Mouse (Mus musculus) liver, embryonic 14.5 days (tissue): ENCODE measurements around the gene Iffo1. TPM values are rescaled to one million over a fixed set of nuclear protein-coding genes. Genes with fewer than 3 reads are reported as not detected.

Experiments
- ATAC-seq: fragments of 200-750 bp; cut with Nextera tagmentation; 2 replicates; pipeline ENCODE4 v1.8.0; 2017; ENCODE audit warnings: moderate number of reproducible peaks, mild to moderate bottlenecking, moderate library complexity; ENCODE audit not compliant: insufficient read depth
- DNase-seq, 3 experiments: peaks; one replicate each; pipeline ENCODE4 v3.0.0-alpha.2; 2012 to 2013; ENCODE audit warnings: low read depth in 3 of 3, low spot score in 3 of 3
- H3K27ac ChIP-seq: fragments of 300-500 bp; sonication (generic); 2 replicates; pipeline ENCODE4 v1.5.1; 2014; ENCODE audit warnings: moderate library complexity, mild to moderate bottlenecking, control low read depth, inconsistent platforms
- H3K27me3 ChIP-seq: fragments of 300-500 bp; sonication (generic); 2 replicates; pipeline ENCODE4 v1.6.1; 2014; ENCODE audit warnings: mild to moderate bottlenecking, low read length, moderate library complexity; ENCODE audit not compliant: control insufficient read depth, insufficient read depth
- H3K36me3 ChIP-seq: fragments of 300-500 bp; sonication (generic); replicated peaks from 2 replicates; pipeline ENCODE4 v1.6.1; 2014; ENCODE audit warnings: low read depth; ENCODE audit not compliant: control insufficient read depth, insufficient read depth
- H3K4me1 ChIP-seq, 2 experiments: fragments of 200-500 bp in 1 of 2; fragments of 300-500 bp in 1 of 2; sonication (generic) in 1 of 2; replicated peaks; 2 replicates each; pipeline ENCODE4 v1.6.1; 2012 to 2014; ENCODE audit warnings: antibody characterized with exemption in 1 of 2, inconsistent platforms in 1 of 2, low read length in 1 of 2; ENCODE audit not compliant: control insufficient read depth in 2 of 2, insufficient read depth in 2 of 2
- H3K4me2 ChIP-seq: fragments of 300-500 bp; sonication (generic); 2 replicates; pipeline ENCODE4 v1.6.1; 2014; ENCODE audit warnings: low read depth, mild to moderate bottlenecking, control low read depth, moderate library complexity
- H3K4me3 ChIP-seq, 2 experiments: fragments of 200-500 bp in 1 of 2; fragments of 300-500 bp in 1 of 2; sonication (generic) in 1 of 2; 2 replicates each; pipeline ENCODE4 v1.5.1; 2012 to 2014; ENCODE audit warnings: low read depth in 2 of 2, low read length in 2 of 2, mild to moderate bottlenecking in 2 of 2, control low read depth in 1 of 2, inconsistent platforms in 1 of 2, moderate library complexity in 1 of 2; ENCODE audit not compliant: insufficient read depth in 1 of 2
- H3K9ac ChIP-seq: fragments of 300-500 bp; sonication (generic); replicated peaks from 2 replicates; pipeline ENCODE4 v1.6.1; 2014; ENCODE audit warnings: mild to moderate bottlenecking, control low read depth, moderate library complexity
- H3K9me3 ChIP-seq: fragments of 300-500 bp; sonication (generic); 2 replicates; pipeline ENCODE4 v1.6.1; 2016; ENCODE audit warnings: low read length, mixed read lengths; ENCODE audit not compliant: control insufficient read depth
- CTCF ChIP-seq: IDR thresholded peaks from 2 replicates; pipeline ENCODE4 v1.5.1; 2016; ENCODE audit warnings: antibody characterized with exemption, low read depth, control low read depth
- EP300 ChIP-seq: IDR thresholded peaks from 2 replicates; pipeline ENCODE4 v1.6.1; 2016; ENCODE audit warnings: antibody characterized with exemption, low read depth
- WGBS: fragments of 180-500 bp; shearing (Covaris S2); extraction: QIAGEN DNeasy Blood & Tissue Kit; methylation state at CpG from one replicate; pipeline ENCODE4 v1.1.7; 2014; ENCODE audit not compliant: insufficient replicate concordance; 5-methylcytosine and 5-hydroxymethylcytosine counted together
- polyA plus RNA-seq, 2 experiments: library from polyadenylated mRNA; depleted of rRNA in 1 of 2; stranded (reverse) in 1 of 2; unstranded in 1 of 2; fragments of >200 nt; fragmentation: Nextera tagmentation in 1 of 2; extraction: Ambion mirVana in 1 of 2; gene quantifications; 2 replicates each; pipeline versions ENCODE4 v1.2.1 to v1.2.3; 2012 to 2014

The Iffo1 gene
- polyA plus RNA-seq, 2 experiments: 1.8 to 6.0 TPM

- Histone ChIP-seq H3K9me3 (no peaks in the 10 kb centered on the region), H3K27me3 (no peaks in the 10 kb centered on the region), H3K36me3 (no peaks in the 10 kb centered on the region; the same call in 1 of the 2 replicates), H3K27ac (no peak overlapping the region), H3K9ac (no peak overlapping the region), H3K4me2 (peak overlapping the region; percentile 18; the same call in 1 of the 2 replicates), H3K4me3 (no peak overlapping the region), H3K4me1 (peaks cover 26 to 36% of the 10 kb centered on the region in 2 experiments)
- TF ChIP-seq EP300 (no peak), CTCF (no peak; the same call in 1 of the 2 replicates)
- 59% methylated on average over 16 of the region's 16 CpGs for WGBS
- ATAC-seq (no peak), DNase-seq (no peak)
Observed at GRCm38 (mm10) chr6:125148926-125149568, 4.0 kb downstream of the Iffo1 start.

GRCm38 (mm10) chr6:125149569-125149950 lies 4.5 kb downstream of the Iffo1 start:
- DNase-seq: no peak
- no peak overlapping the region for H3K9ac ChIP-seq
- H3K36me3 ChIP-seq: no peaks in the 10 kb centered on the region; the same call in 1 of the 2 replicates
- no peak overlapping the region for H3K4me3 ChIP-seq
- H3K4me2 ChIP-seq: no peak overlapping the region
- TF ChIP-seq EP300: no peak
- H3K4me1 ChIP-seq: peaks cover 24 to 33% of the 10 kb centered on the region in 2 experiments
- no peaks in the 10 kb centered on the region for H3K9me3 ChIP-seq
- 75% methylated on average over 7 of the region's 7 CpGs for WGBS
- no peak overlapping the region for H3K27ac ChIP-seq
- no peak for ATAC-seq
- no peaks in the 10 kb centered on the region for H3K27me3 ChIP-seq

GRCm38 (mm10) chr6:125152212-125153017 lies 7.4 kb downstream of the Iffo1 start:
- no peak for TF ChIP-seq EP300
- no peak for TF ChIP-seq CTCF
- no peak overlapping the region for H3K4me3 ChIP-seq
- H3K9me3 ChIP-seq: no peaks in the 10 kb centered on the region
- H3K36me3 ChIP-seq: no peaks in the 10 kb centered on the region; the same call in 1 of the 2 replicates
- ATAC-seq (peak; percentile 51), DNase-seq (no peak)
- no peaks in the 10 kb centered on the region for H3K27me3 ChIP-seq
- H3K9ac ChIP-seq: no peak overlapping the region
- H3K4me1 ChIP-seq: peaks cover 10 to 27% of the 10 kb centered on the region in 2 experiments; a peak in 3 of 4 replicates
- WGBS: 24% methylated on average over 22 of the region's 22 CpGs
- H3K27ac ChIP-seq: no peak overlapping the region
- H3K4me2 ChIP-seq: peak overlapping the region; percentile 24

GRCm38 (mm10) chr6:125153018-125153389 lies 8.0 kb downstream of the Iffo1 start:
- Histone ChIP-seq H3K4me1 (peaks cover 8 to 24% of the 10 kb centered on the region in 2 experiments; a peak in 3 of 4 replicates), H3K27me3 (no peaks in the 10 kb centered on the region), H3K9me3 (no peaks in the 10 kb centered on the region), H3K36me3 (no peaks in the 10 kb centered on the region; the same call in 1 of the 2 replicates), H3K4me2 (no peak overlapping the region), H3K27ac (no peak overlapping the region), H3K9ac (no peak overlapping the region), H3K4me3 (no peak overlapping the region)
- ATAC-seq (no peak), DNase-seq (no peak)
- WGBS: 37% methylated on average over 5 of the region's 5 CpGs
- TF ChIP-seq EP300: no peak
- TF ChIP-seq CTCF: no peak

- ATAC-seq (no peak), DNase-seq (no peak)
- peaks cover 8 to 18% of the 10 kb centered on the region in 2 experiments; a peak in 3 of 4 replicates for H3K4me1 ChIP-seq
- H3K36me3 ChIP-seq: no peaks in the 10 kb centered on the region; the same call in 1 of the 2 replicates
- no peak overlapping the region for H3K27ac ChIP-seq
- H3K9ac ChIP-seq: no peak overlapping the region
- no peak overlapping the region for H3K4me3 ChIP-seq
- no peaks in the 10 kb centered on the region for H3K27me3 ChIP-seq
- no peak for TF ChIP-seq CTCF
- no peak for TF ChIP-seq EP300
- no peak overlapping the region for H3K4me2 ChIP-seq
- H3K9me3 ChIP-seq: no peaks in the 10 kb centered on the region
- WGBS: 71% methylated on average over 4 of the region's 4 CpGs
Observed at GRCm38 (mm10) chr6:125153682-125154081, 8.6 kb downstream of the Iffo1 start.
